Mouse (Mus musculus): Measurements from ENCODE around the gene Jag1. TPM values are rescaled to one million over a fixed set of nuclear protein-coding genes. Genes with fewer than 3 reads are reported as not detected.

The Jag1 gene
- polyA plus RNA-seq, 1 experiment from 2014 or later, result 1.1 TPM

DNA sequence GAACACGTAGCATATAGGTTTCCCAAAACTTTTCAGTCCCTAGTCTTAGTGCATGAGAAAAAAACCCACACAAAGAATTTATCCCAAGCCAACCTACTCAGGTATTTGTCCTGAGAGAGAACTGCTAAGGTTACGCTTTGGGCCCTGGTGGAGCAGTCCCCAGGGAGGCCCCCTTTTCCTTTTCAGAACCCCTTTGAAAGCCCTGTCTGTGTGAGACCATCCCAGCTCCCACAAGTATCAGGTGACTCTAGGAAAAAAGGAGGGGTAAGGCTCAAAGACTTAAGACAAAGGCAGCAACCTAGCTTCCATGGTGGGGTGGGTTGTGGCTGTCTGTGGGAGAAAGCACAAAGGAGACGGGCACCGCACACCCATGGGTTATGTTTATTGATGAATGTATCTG lies 9.2 kb downstream of the Jag1 start:
- ATAC-seq, result no peak
- Histone ChIP-seq H3K27me3 (ENCODE audit: insufficient read depth, low read length) (no peaks in the 10 kb centered on the region), H3K4me2 (ENCODE audit: low read depth, low read length) (no peak overlapping the region), H3K27ac (ENCODE audit: low read depth) (no peak overlapping the region), H3K9ac (replicated peaks) (no peak overlapping the region), H3K9me3 (ENCODE audit: low read length) (no peaks in the 10 kb centered on the region), H3K36me3 (replicated peaks; ENCODE audit: insufficient read depth, low read length) (no peaks in the 10 kb centered on the region), H3K4me3 (ENCODE audit: low read depth, low read length) (no peak overlapping the region), H3K4me1 (ENCODE audit: insufficient read depth) (no peaks in the 10 kb centered on the region)
- DNase-seq, result no peak
- TF ChIP-seq CTCF (IDR thresholded peaks at IDR 0.05; ENCODE audit: low read depth) (no peak), EP300 (IDR thresholded peaks at IDR 0.05; ENCODE audit: low read depth) (no peak)
- WGBS (ENCODE audit: insufficient replicate concordance), result 68% methylated on average over 4 of the region's 4 CpGs

DNA sequence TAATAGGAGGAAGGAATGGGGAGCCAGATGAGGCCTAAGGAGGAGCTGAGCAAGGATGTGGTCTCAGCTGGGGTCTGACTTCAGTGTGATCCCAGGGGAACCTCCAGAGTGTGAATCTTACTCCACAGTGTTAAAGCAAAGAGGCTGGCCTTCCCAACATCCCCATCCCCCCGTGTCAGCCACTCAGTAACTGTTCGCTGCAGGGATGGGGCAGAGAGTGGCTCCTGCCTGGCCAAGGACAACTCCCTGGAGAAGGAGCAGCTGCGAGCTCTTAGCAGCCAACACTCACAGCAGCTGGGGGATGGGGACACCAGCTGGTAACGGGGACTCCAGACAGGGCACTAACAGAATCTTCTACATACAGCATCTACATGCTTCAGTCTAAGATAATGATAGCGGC lies 15.4 kb downstream of the Jag1 start:
- DNase-seq (no peak), ATAC-seq (no peak)
- Histone ChIP-seq H3K4me2 (ENCODE audit: low read depth, low read length) (no peak overlapping the region), H3K27me3 (ENCODE audit: insufficient read depth, low read length) (no peaks in the 10 kb centered on the region), H3K4me3 (ENCODE audit: low read depth, low read length) (no peak overlapping the region), H3K4me1 (ENCODE audit: insufficient read depth) (no peaks in the 10 kb centered on the region), H3K9me3 (ENCODE audit: low read length) (no peaks in the 10 kb centered on the region), H3K36me3 (replicated peaks; ENCODE audit: insufficient read depth, low read length) (no peaks in the 10 kb centered on the region), H3K9ac (replicated peaks) (no peak overlapping the region), H3K27ac (ENCODE audit: low read depth) (no peak overlapping the region)
- 76% methylated on average over 5 of the region's 5 CpGs for WGBS (ENCODE audit: insufficient replicate concordance)
- TF ChIP-seq CTCF (IDR thresholded peaks at IDR 0.05; ENCODE audit: low read depth), result no peak

DNA sequence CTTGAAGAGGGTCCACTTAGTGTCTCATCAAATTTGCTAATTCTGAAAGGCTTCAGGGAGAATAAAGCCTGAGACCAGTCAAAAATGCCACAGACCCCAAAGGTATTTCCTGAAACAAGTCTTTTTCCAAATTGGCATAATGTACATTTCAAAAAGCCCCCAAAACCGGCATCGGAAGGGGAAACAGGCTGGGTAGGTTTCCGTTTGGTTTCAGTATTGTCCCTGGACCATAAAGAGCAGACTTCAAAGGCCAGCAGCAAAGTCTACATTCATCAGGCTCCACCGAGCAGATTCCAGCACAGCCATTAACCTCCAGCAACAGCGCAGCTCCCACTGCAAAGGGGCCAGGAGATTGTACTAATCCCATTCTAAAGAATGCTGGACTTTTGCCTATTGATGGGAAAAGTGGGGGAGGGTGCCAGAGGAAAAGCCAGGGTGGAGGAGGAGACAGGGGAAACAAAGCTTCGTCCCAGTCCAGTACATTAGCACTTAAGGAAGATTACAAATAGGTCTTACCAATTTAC lies 17.2 kb downstream of the Jag1 start:
- no peak for DNase-seq
- H3K4me1 ChIP-seq (ENCODE audit: insufficient read depth), result no peaks in the 10 kb centered on the region
- ATAC-seq, result no peak
- no peak for TF ChIP-seq EP300 (IDR thresholded peaks at IDR 0.05; ENCODE audit: low read depth)
- no peak for TF ChIP-seq CTCF (IDR thresholded peaks at IDR 0.05; ENCODE audit: low read depth)
- H3K9ac ChIP-seq (replicated peaks), result no peak overlapping the region
- H3K36me3 ChIP-seq (replicated peaks; ENCODE audit: insufficient read depth, low read length), result no peaks in the 10 kb centered on the region
- no peak overlapping the region for H3K4me2 ChIP-seq (ENCODE audit: low read depth, low read length)
- H3K27me3 ChIP-seq (ENCODE audit: insufficient read depth, low read length), result no peaks in the 10 kb centered on the region
- 44% methylated on average over 6 of the region's 6 CpGs for WGBS (ENCODE audit: insufficient replicate concordance)
- H3K27ac ChIP-seq (ENCODE audit: low read depth), result no peak overlapping the region
- H3K4me3 ChIP-seq (ENCODE audit: low read depth, low read length), result no peak overlapping the region
- H3K9me3 ChIP-seq (ENCODE audit: low read length), result no peaks in the 10 kb centered on the region

GRCm38 (mm10) chr2:137098269-137099035 lies 18.0 kb downstream of the Jag1 start:
- DNase-seq, result no peak
- H3K27me3 ChIP-seq (ENCODE audit: insufficient read depth, low read length), result no peaks in the 10 kb centered on the region
- no peak overlapping the region for H3K4me2 ChIP-seq (ENCODE audit: low read depth, low read length)
- ATAC-seq, result no peak
- H3K4me3 ChIP-seq (ENCODE audit: low read depth, low read length), result no peak overlapping the region
- H3K27ac ChIP-seq (ENCODE audit: low read depth), result no peak overlapping the region
- no peaks in the 10 kb centered on the region for H3K9me3 ChIP-seq (ENCODE audit: low read length)
- 62% methylated on average over 11 of the region's 11 CpGs for WGBS (ENCODE audit: insufficient replicate concordance)
- H3K9ac ChIP-seq (replicated peaks), result no peak overlapping the region
- no peak for TF ChIP-seq CTCF (IDR thresholded peaks at IDR 0.05; ENCODE audit: low read depth)
- TF ChIP-seq EP300 (IDR thresholded peaks at IDR 0.05; ENCODE audit: low read depth), result no peak
- H3K4me1 ChIP-seq (ENCODE audit: insufficient read depth), result no peaks in the 10 kb centered on the region
- H3K36me3 ChIP-seq (replicated peaks; ENCODE audit: insufficient read depth, low read length), result no peaks in the 10 kb centered on the region

DNA sequence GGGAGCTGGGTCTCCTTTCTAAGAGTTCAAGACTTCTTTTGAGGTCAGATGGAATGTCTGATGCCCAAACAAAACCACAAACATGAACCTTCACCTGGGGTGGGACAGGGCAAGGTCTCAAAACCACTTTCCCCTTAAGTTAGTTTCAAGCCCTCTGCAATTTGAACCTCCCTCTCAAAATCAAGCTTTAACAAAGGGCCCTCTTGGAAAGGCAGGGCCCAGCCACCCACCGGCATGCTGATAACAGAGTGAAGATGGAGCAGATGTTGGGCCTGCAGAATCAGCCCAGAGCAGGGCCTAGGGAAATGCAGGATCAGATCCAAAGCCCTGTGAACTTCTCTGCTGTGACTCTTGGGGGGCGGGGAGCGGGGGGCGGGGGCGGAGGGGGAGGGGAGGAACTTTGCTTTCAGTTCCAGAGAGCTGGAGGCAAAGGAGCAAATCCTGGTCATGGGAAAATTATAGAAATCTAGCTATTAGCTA lies 19.4 kb downstream of the Jag1 start:
- no peak overlapping the region for H3K9ac ChIP-seq (replicated peaks)
- no peak overlapping the region for H3K27ac ChIP-seq (ENCODE audit: low read depth)
- no peak overlapping the region for H3K4me3 ChIP-seq (ENCODE audit: low read depth, low read length)
- no peaks in the 10 kb centered on the region for H3K9me3 ChIP-seq (ENCODE audit: low read length)
- TF ChIP-seq CTCF (IDR thresholded peaks at IDR 0.05; ENCODE audit: low read depth) (no peak), EP300 (IDR thresholded peaks at IDR 0.05; ENCODE audit: low read depth) (no peak)
- no peak overlapping the region for H3K4me2 ChIP-seq (ENCODE audit: low read depth, low read length)
- DNase-seq (no peak), ATAC-seq (no peak)
- H3K27me3 ChIP-seq (ENCODE audit: insufficient read depth, low read length), result no peaks in the 10 kb centered on the region
- WGBS (ENCODE audit: insufficient replicate concordance), result 48% methylated on average over 5 of the region's 5 CpGs
- H3K4me1 ChIP-seq (ENCODE audit: insufficient read depth), result no peaks in the 10 kb centered on the region
- H3K36me3 ChIP-seq (replicated peaks; ENCODE audit: insufficient read depth, low read length), result no peaks in the 10 kb centered on the region

DNA sequence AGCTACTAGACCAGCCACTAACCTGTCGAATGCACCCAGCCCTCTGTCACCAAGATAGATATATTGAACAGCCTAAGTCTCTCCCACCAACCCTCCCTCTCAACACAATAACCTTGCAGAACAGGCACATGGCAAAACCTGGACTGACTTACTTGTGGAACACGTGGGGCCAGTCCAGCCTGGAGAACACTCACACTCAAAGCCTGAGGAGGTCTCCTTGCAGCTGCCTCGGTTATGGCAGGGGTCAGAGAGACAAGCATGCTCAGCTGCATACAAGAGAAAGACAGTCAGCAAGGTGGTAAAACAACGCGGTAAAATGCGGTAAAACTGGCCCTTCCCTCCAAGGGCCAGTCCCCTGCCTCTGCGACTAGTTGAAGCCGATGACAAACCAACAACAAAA lies 22.1 kb downstream of the Jag1 start:
- no peak for TF ChIP-seq EP300 (IDR thresholded peaks at IDR 0.05; ENCODE audit: low read depth)
- no peak for TF ChIP-seq CTCF (IDR thresholded peaks at IDR 0.05; ENCODE audit: low read depth)
- Histone ChIP-seq H3K36me3 (replicated peaks; ENCODE audit: insufficient read depth, low read length) (no peaks in the 10 kb centered on the region), H3K4me3 (ENCODE audit: low read depth, low read length) (no peak overlapping the region), H3K27ac (ENCODE audit: low read depth) (no peak overlapping the region), H3K9ac (replicated peaks) (no peak overlapping the region), H3K9me3 (ENCODE audit: low read length) (no peaks in the 10 kb centered on the region), H3K27me3 (ENCODE audit: insufficient read depth, low read length) (no peaks in the 10 kb centered on the region), H3K4me1 (ENCODE audit: insufficient read depth) (no peaks in the 10 kb centered on the region), H3K4me2 (ENCODE audit: low read depth, low read length) (no peak overlapping the region)
- 82% methylated on average over 8 of the region's 8 CpGs for WGBS (ENCODE audit: insufficient replicate concordance)
- DNase-seq, result no peak
- ATAC-seq, result no peak

All from liver, postnatal 0 days (tissue).